Mouse (Mus musculus) stomach, postnatal 0 days (tissue): ENCODE measurements around the gene Hsd17b1. TPM values are rescaled to one million over a fixed set of nuclear protein-coding genes. Genes with fewer than 3 reads are reported as not detected.

Experiments
- ATAC-seq: fragments of 200-750 bp; cut with Nextera tagmentation; 2 replicates; pipeline ENCODE4 v1.8.0; 2017; ENCODE audit not compliant: low FRiP score, low TSS enrichment
- DNase-seq: peaks from one replicate; pipeline ENCODE4 v3.0.0-alpha.2; 2016; ENCODE audit warnings: low spot score
- H3K27ac ChIP-seq: fragments of 300-500 bp; sonication (generic); replicated peaks from 2 replicates; pipeline ENCODE4 v1.5.1; 2014; ENCODE audit warnings: mild to moderate bottlenecking, control low read depth
- H3K27me3 ChIP-seq: fragments of 300-500 bp; sonication (generic); 2 replicates; pipeline ENCODE4 v1.6.1; 2014; ENCODE audit warnings: low read length; ENCODE audit not compliant: control insufficient read depth, insufficient read depth
- H3K36me3 ChIP-seq: fragments of 300-500 bp; sonication (generic); 2 replicates; pipeline ENCODE4 v1.6.1; 2014; ENCODE audit warnings: low read length, mixed read lengths; ENCODE audit not compliant: control insufficient read depth, insufficient read depth
- H3K4me1 ChIP-seq: fragments of 300-500 bp; sonication (generic); replicated peaks from 2 replicates; pipeline ENCODE4 v1.6.1; 2014; ENCODE audit warnings: antibody characterized with exemption; ENCODE audit not compliant: control insufficient read depth, insufficient read depth
- H3K4me2 ChIP-seq: fragments of 300-500 bp; sonication (generic); replicated peaks from 2 replicates; pipeline ENCODE4 v1.6.1; 2014; ENCODE audit warnings: low read depth, mild to moderate bottlenecking, control low read depth, moderate library complexity
- H3K4me3 ChIP-seq: fragments of 300-500 bp; sonication (generic); 2 replicates; pipeline ENCODE4 v1.5.1; 2014; ENCODE audit warnings: low read depth, low read length, control low read depth
- H3K9ac ChIP-seq: fragments of 300-500 bp; sonication (generic); 2 replicates; pipeline ENCODE4 v1.6.1; 2014; ENCODE audit warnings: mild to moderate bottlenecking, low read length, control low read depth, mixed read lengths
- H3K9me3 ChIP-seq: fragments of 300-500 bp; sonication (generic); 2 replicates; pipeline ENCODE4 v1.6.1; 2016; ENCODE audit warnings: low read length; ENCODE audit not compliant: control insufficient read depth
- CTCF ChIP-seq: IDR thresholded peaks from 2 replicates; pipeline ENCODE4 v1.5.1; 2016; ENCODE audit warnings: antibody characterized with exemption, low read depth, mild to moderate bottlenecking, moderate library complexity
- EP300 ChIP-seq: optimal IDR thresholded peaks from 2 replicates; pipeline ENCODE3; 2016; ENCODE audit warnings: antibody characterized with exemption
- WGBS: fragments of 180-500 bp; shearing (Covaris S2); extraction: QIAGEN DNeasy Blood & Tissue Kit; methylation state at CpG from one replicate; pipeline ENCODE4 v1.1.7; 2014; 5-methylcytosine and 5-hydroxymethylcytosine counted together
- polyA plus RNA-seq: library from polyadenylated mRNA; unstranded; fragments of >200 nt; fragmentation: Nextera tagmentation; extraction: Ambion mirVana; gene quantifications from 2 replicates; pipeline ENCODE4 v1.2.1, GENCODE M21; 2015

Gene Hsd17b1
- polyA plus RNA-seq, 1 experiment from 2014 or later = 0.08 TPM

- DNase-seq (no peak), ATAC-seq (no peak)
- Histone ChIP-seq H3K36me3 (peaks cover 19% of the 10 kb centered on the region), H3K4me1 (peaks cover 4% of the 10 kb centered on the region), H3K4me3 (no peak overlapping the region), H3K27ac (no peak overlapping the region), H3K9me3 (no peaks in the 10 kb centered on the region), H3K27me3 (no peaks in the 10 kb centered on the region), H3K9ac (no peak overlapping the region), H3K4me2 (no peak overlapping the region)
- 92% methylated on average over 9 of the region's 9 CpGs for WGBS
- TF ChIP-seq EP300 (no peak), CTCF (no peak)
Observed at GRCm38 (mm10) chr11:101050359-101050758, 27.9 kb upstream of the Hsd17b1 start.

- peaks cover 6% of the 10 kb centered on the region for H3K4me1 ChIP-seq
- H3K27me3 ChIP-seq = no peaks in the 10 kb centered on the region
- TF ChIP-seq CTCF = no peak
- TF ChIP-seq EP300 = no peak
- H3K36me3 ChIP-seq = peaks cover 18% of the 10 kb centered on the region
- H3K4me2 ChIP-seq = no peak overlapping the region
- H3K9me3 ChIP-seq = no peaks in the 10 kb centered on the region
- no peak overlapping the region for H3K27ac ChIP-seq
- ATAC-seq (no peak), DNase-seq (no peak)
- 92% methylated on average over 6 of the region's 6 CpGs for WGBS
- no peak overlapping the region for H3K4me3 ChIP-seq
- H3K9ac ChIP-seq = no peak overlapping the region
Observed at GRCm38 (mm10) chr11:101051051-101051493, 27.1 kb upstream of the Hsd17b1 start.

DNA sequence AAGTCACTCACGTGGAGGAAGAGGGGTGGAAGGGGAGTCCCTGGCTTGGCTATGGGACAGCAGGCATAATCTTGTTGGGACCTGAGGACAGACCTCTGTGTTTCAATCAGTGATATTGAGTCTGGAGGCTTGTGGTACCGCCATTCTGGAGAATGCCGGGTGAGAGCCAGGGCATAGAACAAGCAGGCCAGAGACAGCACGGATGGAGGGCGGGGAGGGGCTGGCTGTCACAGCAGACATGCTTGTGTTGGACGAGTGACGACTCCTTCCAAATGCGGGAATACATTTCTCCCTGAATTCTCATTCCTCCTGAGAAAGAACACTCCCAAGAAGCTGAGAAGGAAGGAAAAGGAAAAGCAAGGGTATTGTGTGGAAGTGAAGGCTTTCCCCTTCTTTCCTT, 26.6 kb upstream of the Hsd17b1 start:
- peaks cover 18% of the 10 kb centered on the region for H3K36me3 ChIP-seq
- 74% methylated on average over 8 of the region's 8 CpGs for whole genome bisulfite sequencing

DNA sequence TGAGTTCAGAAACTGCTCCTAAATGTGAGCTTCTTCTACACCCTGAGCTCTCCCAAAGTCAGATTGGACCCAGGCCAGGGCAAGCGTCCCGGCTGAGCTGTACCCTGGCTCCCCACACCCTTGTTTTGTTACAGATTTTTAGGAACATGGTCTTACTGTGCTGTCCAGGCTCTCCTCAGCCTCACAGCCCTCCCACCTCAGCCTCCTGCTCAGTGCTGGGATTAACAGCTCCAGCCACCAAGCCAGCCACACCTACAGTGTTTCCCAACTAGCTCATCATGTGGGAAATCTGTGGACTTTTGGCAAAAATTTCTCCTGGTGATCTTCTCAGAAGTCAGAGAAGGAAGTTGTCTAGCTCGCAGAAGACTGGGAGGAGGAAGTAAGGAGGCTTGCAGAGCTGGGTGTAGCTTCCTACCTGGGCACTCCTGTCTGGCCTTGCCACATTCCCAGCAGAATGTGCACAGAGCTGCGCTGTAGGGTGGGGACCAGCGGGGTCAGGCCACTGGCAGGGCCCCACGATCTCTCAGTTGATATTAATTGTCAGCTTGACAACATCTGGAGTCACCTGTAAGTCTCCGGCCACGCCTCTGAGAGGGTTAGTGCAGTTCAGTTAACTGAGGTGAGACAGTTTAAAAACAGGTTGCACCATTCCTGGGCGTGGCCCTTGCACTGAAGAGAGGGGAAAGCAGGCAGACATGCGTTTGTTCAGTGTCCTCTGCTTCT, 25.3 kb upstream of the Hsd17b1 start:
- Histone ChIP-seq H3K9me3 (no peaks in the 10 kb centered on the region), H3K4me2 (no peak overlapping the region), H3K27me3 (no peaks in the 10 kb centered on the region), H3K9ac (no peak overlapping the region), H3K4me1 (peaks cover 13% of the 10 kb centered on the region), H3K36me3 (peaks cover 14% of the 10 kb centered on the region), H3K27ac (peak overlapping the region; percentile 93), H3K4me3 (no peak overlapping the region)
- peak; percentile 69 for DNase-seq
- TF ChIP-seq EP300 = no peak
- no peak for TF ChIP-seq CTCF
- peak; percentile 75 for ATAC-seq
- 52% methylated on average over 10 of the region's 10 CpGs for WGBS

More for the DNA sequence above, 26.6 kb upstream of the Hsd17b1 start:
- Histone ChIP-seq H3K9me3 (no peaks in the 10 kb centered on the region), H3K27me3 (no peaks in the 10 kb centered on the region), H3K4me2 (no peak overlapping the region), H3K4me3 (no peak overlapping the region), H3K4me1 (peaks cover 8% of the 10 kb centered on the region), H3K9ac (no peak overlapping the region), H3K27ac (peak overlapping the region; percentile 93)
- ATAC-seq (no peak), DNase-seq (no peak)
- TF ChIP-seq CTCF (no peak), EP300 (no peak)

DNA sequence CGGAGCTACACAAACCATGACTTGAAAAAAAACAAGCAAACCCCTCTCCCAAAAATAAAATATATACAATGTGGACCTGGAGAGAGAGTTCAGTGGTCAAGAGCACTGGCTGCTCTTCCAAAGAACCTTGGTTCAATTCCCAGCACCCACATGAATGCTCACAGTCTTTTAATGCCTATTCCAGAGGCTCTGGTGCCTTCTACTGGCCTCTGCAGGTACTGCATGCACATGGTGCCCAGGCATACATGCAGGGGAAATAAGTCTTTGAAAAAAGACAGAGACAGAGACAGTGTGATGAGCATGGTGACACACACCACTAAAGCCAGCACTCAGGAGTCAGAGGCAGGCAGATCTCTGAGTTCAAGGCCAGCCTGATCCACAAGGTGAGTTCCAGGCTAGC, 24.2 kb upstream of the Hsd17b1 start:
- Histone ChIP-seq H3K27me3 (no peaks in the 10 kb centered on the region), H3K27ac (peak overlapping the region; percentile 93; the same call in 1 of the 2 replicates), H3K4me1 (peaks cover 16% of the 10 kb centered on the region), H3K9ac (no peak overlapping the region), H3K9me3 (no peaks in the 10 kb centered on the region), H3K36me3 (peaks cover 9% of the 10 kb centered on the region), H3K4me3 (no peak overlapping the region), H3K4me2 (no peak overlapping the region)
- DNase-seq (no peak), ATAC-seq (no peak)
- WGBS = 100% methylated on average over 1 of the region's 1 CpGs
- peak; percentile 64 for TF ChIP-seq CTCF
- TF ChIP-seq EP300 = no peak

- Histone ChIP-seq H3K4me2 (no peak overlapping the region), H3K4me3 (no peak overlapping the region), H3K27ac (peak overlapping the region; percentile 90; the same call in 1 of the 2 replicates), H3K36me3 (peaks cover 8% of the 10 kb centered on the region), H3K9ac (no peak overlapping the region), H3K9me3 (no peaks in the 10 kb centered on the region), H3K4me1 (peaks cover 16% of the 10 kb centered on the region), H3K27me3 (no peaks in the 10 kb centered on the region)
- TF ChIP-seq EP300 (no peak), CTCF (no peak)
- no peak for DNase-seq
- WGBS = 56% methylated on average over 14 of the region's 14 CpGs
- no peak for ATAC-seq
Observed at GRCm38 (mm10) chr11:101055418-101055817, 22.8 kb upstream of the Hsd17b1 start.
